Mouse (Mus musculus) kidney, adult 2 months (tissue): ENCODE measurements around the gene 4930438A08Rik. TPM values are rescaled to one million over a fixed set of nuclear protein-coding genes. Genes with fewer than 3 reads are reported as not detected.
"Not testable (repeated sequence)": the region's sequence is repeated elsewhere in the genome, so short reads cannot be mapped to it uniquely, and the experiment has no call there.

Experiments used
- DNase-seq: peaks from one replicate; pipeline ENCODE4 v3.0.0; 2021
- H3K27ac ChIP-seq: fragments of 200-500 bp; 2 replicates; pipeline ENCODE4 v1.5.1; 2012; ENCODE audit warnings: low read depth, low read length, control low read depth, inconsistent platforms; ENCODE audit not compliant: insufficient read depth
- H3K27me3 ChIP-seq: fragments of 200-500 bp; replicated peaks from 2 replicates; pipeline ENCODE4 v1.6.1; 2012; ENCODE audit warnings: mild to moderate bottlenecking, moderate library complexity, low read length, inconsistent platforms; ENCODE audit not compliant: control insufficient read depth, insufficient read depth
- H3K36me3 ChIP-seq: fragments of 200-500 bp; 2 replicates; pipeline ENCODE4 v1.6.1; 2012; ENCODE audit warnings: mild to moderate bottlenecking, moderate library complexity, low read length, inconsistent platforms; ENCODE audit not compliant: control insufficient read depth, insufficient read depth
- H3K4me1 ChIP-seq: fragments of 200-500 bp; 2 replicates; pipeline ENCODE4 v1.6.1; 2011; ENCODE audit warnings: low read length; ENCODE audit not compliant: control insufficient read depth, insufficient read depth
- H3K4me3 ChIP-seq: fragments of 200-500 bp; 2 replicates; pipeline ENCODE4 v1.5.1; 2011; ENCODE audit warnings: mild to moderate bottlenecking, low read depth, low read length, control low read depth; ENCODE audit not compliant: insufficient read depth
- CTCF ChIP-seq: fragments of 200-500 bp; conservative IDR thresholded peaks from 2 replicates; pipeline ENCODE4 v1.5.1; 2011; ENCODE audit warnings: low read depth, mild to moderate bottlenecking, control low read depth, low read length, moderate library complexity, mixed read lengths; ENCODE audit not compliant: insufficient read depth, insufficient read length
- POLR2A ChIP-seq: fragments of 200-500 bp; IDR thresholded peaks from one replicate; pipeline ENCODE4 v1.6.1; 2011; ENCODE audit warnings: low read depth, low read length, control low read depth
- WGBS: fragments of 180-500 bp; shearing (Covaris S2); methylation state at CpG from one replicate; pipeline ENCODE4 v1.1.7; 2018; 5-methylcytosine and 5-hydroxymethylcytosine counted together
- polyA plus RNA-seq: library from polyadenylated mRNA; depleted of rRNA; stranded (reverse); fragments of >200 nt; gene quantifications from 2 replicates; pipeline ENCODE4 v1.2.3, GENCODE M21; 2012; rRNA removed

Gene 4930438A08Rik
- not detected in 2 replicates for polyA plus RNA-seq

DNA sequence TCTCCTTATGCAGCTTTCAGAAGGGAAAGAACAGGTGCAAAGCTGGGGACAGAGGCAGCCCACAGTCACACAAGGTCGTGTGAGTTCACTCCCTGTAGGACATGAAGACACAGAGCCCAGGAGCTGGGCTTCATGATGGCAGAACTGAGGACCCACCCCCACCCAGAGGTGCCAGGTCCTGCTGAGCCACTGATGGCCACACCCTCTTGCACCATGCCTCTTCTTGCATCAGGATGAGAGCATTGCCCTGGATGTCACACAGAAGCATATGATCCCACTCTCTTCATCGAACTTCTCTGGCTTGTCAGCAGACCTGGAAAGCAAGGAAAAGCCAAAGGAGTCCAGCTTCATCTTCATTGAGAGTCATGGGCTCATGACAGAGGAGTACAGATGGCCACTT, at the start of gene 4930438A08Rik:
Gene 4930438A08Rik (plus strand): TSS at position 228 of the 400 bp plus-strand sequence.
- no peak for DNase-seq
- H3K27me3 ChIP-seq: no peaks in the 10 kb centered on the region
- H3K4me1 ChIP-seq: no peaks in the 10 kb centered on the region
- H3K4me3 ChIP-seq: no peak within 1 kb of the TSS
- WGBS: 50% methylated on average over 2 of the region's 2 CpGs
- no peaks in the 10 kb centered on the region for H3K36me3 ChIP-seq
- H3K27ac ChIP-seq: no peak within 1 kb of the TSS
- no peak for TF ChIP-seq POLR2A
- no peak for TF ChIP-seq CTCF

- not testable (repeated sequence) for H3K4me1 ChIP-seq, H3K27ac ChIP-seq, H3K36me3 ChIP-seq, H3K27me3 ChIP-seq, DNase-seq, H3K4me3 ChIP-seq
- 56% methylated on average over 2 of the region's 2 CpGs for WGBS
Measured at GRCm38 (mm10) chr11:58224872-58225271, 49.7 kb upstream of the 4930438A08Rik start.

DNA sequence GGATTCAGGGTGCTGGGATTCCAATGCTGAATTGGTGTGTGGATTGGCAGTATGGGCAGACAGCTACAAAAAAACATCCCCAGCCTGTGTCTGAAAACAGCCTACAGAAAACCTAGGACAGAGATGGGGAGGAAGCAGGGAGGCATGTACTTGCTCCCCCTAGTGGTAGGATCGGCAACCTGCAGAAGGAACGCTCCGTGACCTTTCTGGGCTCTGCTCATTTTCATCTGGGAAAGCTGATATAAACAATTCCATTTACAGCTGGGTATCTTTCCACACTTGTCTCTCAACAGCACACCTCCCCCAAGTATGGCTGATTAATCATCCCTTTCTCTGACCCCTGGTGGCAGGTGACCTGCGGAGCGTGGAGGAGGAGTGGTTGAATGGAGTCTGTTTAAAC, 48.9 kb upstream of the 4930438A08Rik start:
- Histone ChIP-seq H3K4me3 (no peak overlapping the region), H3K27me3 (no peaks in the 10 kb centered on the region), H3K27ac (0 out of 2 replicates have a peak overlapping the region, but pooled peaks have one; percentile 19), H3K4me1 (peaks cover 9% of the 10 kb centered on the region; the same call in 1 of the 2 replicates), H3K36me3 (no peaks in the 10 kb centered on the region)
- peak; percentile 88 for DNase-seq
- 6% methylated on average over 5 of the region's 5 CpGs for WGBS
- TF ChIP-seq POLR2A: no peak
- peak; percentile 97 for TF ChIP-seq CTCF

DNA sequence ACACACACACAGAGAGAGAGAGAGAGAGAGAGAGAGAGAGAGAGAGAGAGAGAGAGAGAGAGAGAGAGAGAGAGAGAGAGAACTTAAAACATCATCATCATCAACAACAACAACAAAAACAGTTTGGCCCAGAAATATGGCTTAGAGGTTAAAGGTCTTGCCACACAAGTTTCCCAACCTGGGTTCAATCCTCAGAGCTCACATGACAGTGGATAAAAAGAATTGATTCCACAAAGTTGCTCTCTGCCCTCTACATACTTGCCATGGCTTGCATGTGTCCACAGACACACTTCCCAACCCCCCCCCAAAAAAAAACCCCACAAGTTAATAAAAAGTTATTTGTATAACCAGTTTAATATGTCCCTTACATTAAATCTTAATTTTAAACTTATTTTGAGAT, 48.2 kb upstream of the 4930438A08Rik start:
- no peaks in the 10 kb centered on the region for H3K27me3 ChIP-seq
- H3K4me3 ChIP-seq: no peak overlapping the region
- no peak overlapping the region for H3K27ac ChIP-seq
- no peaks in the 10 kb centered on the region for H3K36me3 ChIP-seq
- TF ChIP-seq CTCF (no peak), POLR2A (no peak)
- H3K4me1 ChIP-seq: peaks cover 9% of the 10 kb centered on the region; the same call in 1 of the 2 replicates
- DNase-seq: no peak

DNA sequence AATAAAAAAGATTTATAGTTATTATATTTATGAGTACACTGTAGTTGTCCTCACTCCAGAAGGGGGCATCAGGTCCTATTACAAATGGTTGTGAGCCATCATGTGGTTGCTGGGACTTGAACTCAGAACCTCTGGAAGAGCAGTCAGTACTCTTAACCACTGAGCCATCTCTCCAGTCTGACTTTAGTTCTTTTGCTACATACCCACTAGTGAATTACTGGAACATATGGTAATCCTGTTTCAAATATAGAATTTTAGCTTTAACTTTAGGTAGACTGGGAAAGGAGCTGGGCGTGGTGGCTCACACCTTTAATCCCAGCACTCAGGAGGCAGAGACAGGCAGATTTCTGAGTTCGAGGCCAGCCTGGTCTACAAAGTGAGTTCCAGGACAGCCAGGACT, 46.6 kb upstream of the 4930438A08Rik start:
- not testable (repeated sequence) for H3K27ac ChIP-seq, H3K27me3 ChIP-seq, DNase-seq, H3K4me3 ChIP-seq, H3K4me1 ChIP-seq, H3K36me3 ChIP-seq
- WGBS: 88% methylated on average over 2 of the region's 2 CpGs

GRCm38 (mm10) chr11:58230396-58230910, 44.1 kb upstream of the 4930438A08Rik start:
- no peak overlapping the region for H3K27ac ChIP-seq
- H3K27me3 ChIP-seq: no peaks in the 10 kb centered on the region
- no peak for TF ChIP-seq CTCF
- TF ChIP-seq POLR2A: no peak
- no peak overlapping the region for H3K4me3 ChIP-seq
- 69% methylated on average over 16 of the region's 16 CpGs for WGBS
- no peaks in the 10 kb centered on the region for H3K36me3 ChIP-seq
- no peak for DNase-seq
- H3K4me1 ChIP-seq: no peaks in the 10 kb centered on the region; the same call in 1 of the 2 replicates

DNA sequence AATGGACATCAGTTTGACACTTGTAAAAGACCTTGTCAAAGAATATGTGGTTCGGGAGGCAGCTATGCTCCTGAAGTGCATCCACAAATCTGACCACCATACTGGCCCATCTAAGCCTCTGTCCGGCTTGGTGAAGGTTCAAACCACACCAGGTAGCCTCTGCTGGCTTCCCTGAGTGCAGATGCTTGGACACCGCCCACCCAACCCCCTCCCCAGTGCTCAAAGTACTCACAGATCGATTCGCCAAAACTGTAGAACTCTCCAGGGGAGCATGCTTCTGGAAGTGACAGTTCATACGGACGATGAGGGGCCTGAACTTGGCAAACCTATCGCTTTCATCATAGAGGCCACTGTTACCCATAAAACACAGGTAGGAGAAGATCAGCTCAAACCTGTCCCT, 43.4 kb upstream of the 4930438A08Rik start:
- Histone ChIP-seq H3K4me3 (no peak overlapping the region), H3K36me3 (no peaks in the 10 kb centered on the region), H3K27me3 (no peaks in the 10 kb centered on the region), H3K4me1 (no peaks in the 10 kb centered on the region; the same call in 1 of the 2 replicates), H3K27ac (no peak overlapping the region)
- DNase-seq: no peak
- 85% methylated on average over 8 of the region's 8 CpGs for WGBS
- TF ChIP-seq CTCF: no peak
- TF ChIP-seq POLR2A: no peak

DNA sequence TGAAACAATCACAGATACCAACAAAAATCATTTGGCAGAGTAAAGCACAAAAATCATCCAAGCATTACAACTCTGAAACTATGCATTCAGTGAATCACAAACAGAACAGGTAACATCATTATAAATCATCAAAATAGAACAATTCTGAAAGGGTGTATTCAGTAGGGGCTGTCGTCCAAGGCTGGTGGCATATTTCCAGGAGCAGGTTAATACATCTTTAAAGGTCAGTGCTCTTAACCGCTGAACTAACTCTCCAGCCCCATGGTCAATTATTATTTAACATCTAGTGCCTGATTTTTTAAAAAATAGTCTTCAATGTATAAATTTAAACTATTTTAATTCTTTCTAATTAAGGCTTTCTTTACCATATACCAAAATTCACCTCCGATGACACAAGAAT, 40.0 kb upstream of the 4930438A08Rik start:
- not testable (repeated sequence) for H3K36me3 ChIP-seq, H3K4me1 ChIP-seq, H3K4me3 ChIP-seq, H3K27me3 ChIP-seq, H3K27ac ChIP-seq
- WGBS: 49% methylated on average over 3 of the region's 3 CpGs
- DNase-seq: peak; percentile 75
